Mouse (Mus musculus): Measurements from ENCODE around the gene Plekhj1. TPM values are rescaled to one million over a fixed set of nuclear protein-coding genes. Genes with fewer than 3 reads are reported as not detected.

Plekhj1 gene
- polyA plus RNA-seq, 1 experiment = 32.7 TPM

- peaks cover 100% of the 10 kb centered on the region for H3K36me3 ChIP-seq (ENCODE audit: control insufficient read depth)
These were observed 22.0 kb downstream of the Plekhj1 start for GRCm38 (mm10) chr10:80776358-80776869.

GRCm38 (mm10) chr10:80775731-80776130 is 22.7 kb downstream of the Plekhj1 start:
- H3K36me3 ChIP-seq (ENCODE audit: control insufficient read depth) = peaks cover 100% of the 10 kb centered on the region

More at GRCm38 (mm10) chr10:80776358-80776869, 22.0 kb downstream of the Plekhj1 start:
- TF ChIP-seq GATA1 (IDR thresholded peaks at IDR 0.05; ENCODE audit: low read length) (no peak), TAL1 (IDR thresholded peaks at IDR 0.05; ENCODE audit: low read length) (no peak)
- H3K27me3 ChIP-seq (ENCODE audit: control insufficient read depth) = no peaks in the 10 kb centered on the region
- H3K4me3 ChIP-seq (replicated peaks) = no peak overlapping the region
- peaks cover 28% of the 10 kb centered on the region for H3K4me1 ChIP-seq (ENCODE audit: control insufficient read depth)
- no peaks in the 10 kb centered on the region for H3K9me3 ChIP-seq (ENCODE audit: control insufficient read depth, low read length)

GRCm38 (mm10) chr10:80774981-80775380 is 23.4 kb downstream of the Plekhj1 start:
- Histone ChIP-seq H3K4me1 (ENCODE audit: control insufficient read depth) (peaks cover 33% of the 10 kb centered on the region), H3K9me3 (ENCODE audit: control insufficient read depth, low read length) (no peaks in the 10 kb centered on the region), H3K27me3 (ENCODE audit: control insufficient read depth) (no peaks in the 10 kb centered on the region), H3K36me3 (ENCODE audit: control insufficient read depth) (peaks cover 100% of the 10 kb centered on the region), H3K4me3 (replicated peaks) (no peak overlapping the region)
- no peak for TF ChIP-seq GATA1 (IDR thresholded peaks at IDR 0.05; ENCODE audit: low read length)
- TF ChIP-seq TAL1 (IDR thresholded peaks at IDR 0.05; ENCODE audit: low read length) = no peak

More at GRCm38 (mm10) chr10:80775731-80776130, 22.7 kb downstream of the Plekhj1 start:
- Histone ChIP-seq H3K4me3 (replicated peaks) (no peak overlapping the region), H3K9me3 (ENCODE audit: control insufficient read depth, low read length) (no peaks in the 10 kb centered on the region), H3K4me1 (ENCODE audit: control insufficient read depth) (peaks cover 28% of the 10 kb centered on the region), H3K27me3 (ENCODE audit: control insufficient read depth) (no peaks in the 10 kb centered on the region)
- no peak for TF ChIP-seq GATA1 (IDR thresholded peaks at IDR 0.05; ENCODE audit: low read length)
- no peak for TF ChIP-seq TAL1 (IDR thresholded peaks at IDR 0.05; ENCODE audit: low read length)

- Histone ChIP-seq H3K4me1 (ENCODE audit: control insufficient read depth) (peaks cover 37% of the 10 kb centered on the region), H3K9me3 (ENCODE audit: control insufficient read depth, low read length) (no peaks in the 10 kb centered on the region), H3K27me3 (ENCODE audit: control insufficient read depth) (no peaks in the 10 kb centered on the region), H3K4me3 (replicated peaks) (no peak overlapping the region), H3K36me3 (ENCODE audit: control insufficient read depth) (peaks cover 100% of the 10 kb centered on the region)
- no peak for TF ChIP-seq TAL1 (IDR thresholded peaks at IDR 0.05; ENCODE audit: low read length)
- TF ChIP-seq GATA1 (IDR thresholded peaks at IDR 0.05; ENCODE audit: low read length) = no peak
These were observed 23.9 kb downstream of the Plekhj1 start for GRCm38 (mm10) chr10:80774549-80774948.

- Histone ChIP-seq H3K4me3 (replicated peaks) (no peak overlapping the region), H3K27me3 (ENCODE audit: control insufficient read depth) (no peaks in the 10 kb centered on the region), H3K36me3 (ENCODE audit: control insufficient read depth) (peaks cover 100% of the 10 kb centered on the region), H3K4me1 (ENCODE audit: control insufficient read depth) (peaks cover 40% of the 10 kb centered on the region), H3K9me3 (ENCODE audit: control insufficient read depth, low read length) (no peaks in the 10 kb centered on the region)
- TF ChIP-seq TAL1 (IDR thresholded peaks at IDR 0.05; ENCODE audit: low read length) = no peak
- no peak for TF ChIP-seq GATA1 (IDR thresholded peaks at IDR 0.05; ENCODE audit: low read length)
These were observed 24.6 kb downstream of the Plekhj1 start for GRCm38 (mm10) chr10:80773816-80774215.

- TF ChIP-seq GATA1 (IDR thresholded peaks at IDR 0.05; ENCODE audit: low read length) = no peak
- TF ChIP-seq TAL1 (IDR thresholded peaks at IDR 0.05; ENCODE audit: low read length) = no peak
- H3K27me3 ChIP-seq (ENCODE audit: control insufficient read depth) = no peaks in the 10 kb centered on the region
- H3K4me1 ChIP-seq (ENCODE audit: control insufficient read depth) = peaks cover 37% of the 10 kb centered on the region
- no peak overlapping the region for H3K4me3 ChIP-seq (replicated peaks)
- no peaks in the 10 kb centered on the region for H3K9me3 ChIP-seq (ENCODE audit: control insufficient read depth, low read length)
- peaks cover 98% of the 10 kb centered on the region for H3K36me3 ChIP-seq (ENCODE audit: control insufficient read depth)
These were observed 30.1 kb downstream of the Plekhj1 start for GRCm38 (mm10) chr10:80768365-80768764.

GRCm38 (mm10) chr10:80766161-80766815 is 32.1 kb downstream of the Plekhj1 start:
- Histone ChIP-seq H3K9me3 (ENCODE audit: control insufficient read depth, low read length) (no peaks in the 10 kb centered on the region), H3K4me3 (replicated peaks) (no peak overlapping the region), H3K4me1 (ENCODE audit: control insufficient read depth) (peaks cover 38% of the 10 kb centered on the region), H3K27me3 (ENCODE audit: control insufficient read depth) (no peaks in the 10 kb centered on the region), H3K36me3 (ENCODE audit: control insufficient read depth) (peaks cover 92% of the 10 kb centered on the region)
- no peak for TF ChIP-seq TAL1 (IDR thresholded peaks at IDR 0.05; ENCODE audit: low read length)
- TF ChIP-seq GATA1 (IDR thresholded peaks at IDR 0.05; ENCODE audit: low read length) = no peak

GRCm38 (mm10) chr10:80765746-80766145 is 32.7 kb downstream of the Plekhj1 start:
- Histone ChIP-seq H3K9me3 (ENCODE audit: control insufficient read depth, low read length) (no peaks in the 10 kb centered on the region), H3K27me3 (ENCODE audit: control insufficient read depth) (no peaks in the 10 kb centered on the region), H3K4me3 (replicated peaks) (no peak overlapping the region), H3K4me1 (ENCODE audit: control insufficient read depth) (peaks cover 43% of the 10 kb centered on the region), H3K36me3 (ENCODE audit: control insufficient read depth) (peaks cover 91% of the 10 kb centered on the region)
- TF ChIP-seq GATA1 (IDR thresholded peaks at IDR 0.05; ENCODE audit: low read length) (no peak), TAL1 (IDR thresholded peaks at IDR 0.05; ENCODE audit: low read length) (no peak)

GRCm38 (mm10) chr10:80763502-80763901 is 34.9 kb downstream of the Plekhj1 start:
- Histone ChIP-seq H3K4me1 (ENCODE audit: control insufficient read depth) (peaks cover 51% of the 10 kb centered on the region), H3K27me3 (ENCODE audit: control insufficient read depth) (no peaks in the 10 kb centered on the region), H3K4me3 (replicated peaks) (no peak overlapping the region), H3K36me3 (ENCODE audit: control insufficient read depth) (peaks cover 87% of the 10 kb centered on the region), H3K9me3 (ENCODE audit: control insufficient read depth, low read length) (no peaks in the 10 kb centered on the region)
- TF ChIP-seq GATA1 (IDR thresholded peaks at IDR 0.05; ENCODE audit: low read length) (no peak), TAL1 (IDR thresholded peaks at IDR 0.05; ENCODE audit: low read length) (no peak)

All from erythroblast, embryonic 14.5 days (primary cell).